Mouse (Mus musculus) megakaryocyte-erythroid progenitor cell, adult 5-6 weeks (primary cell): ENCODE results near the gene Mogs. TPM values are rescaled to one million over a fixed set of nuclear protein-coding genes. Genes with fewer than 3 reads are reported as not detected.

ENCODE experiments used
- ATAC-seq: replicated peaks from 2 replicates; pipeline ENCODE4 v1.8.0; 2016; ENCODE audit warnings: mild to moderate bottlenecking, inconsistent platforms; ENCODE audit not compliant: severe bottlenecking, poor library complexity, low FRiP score, low TSS enrichment
- total RNA-seq, 2 experiments: library from RNA; stranded (forward) in 1 of 2; stranded (reverse) in 1 of 2; fragments of 200-1000, 215-1000 nt in 1 of 2; fragments of >200 nt in 1 of 2; fragmentation: Nextera tagmentation in 1 of 2; gene quantifications; 2 replicates each; pipeline ENCODE4 v1.2.3; 2014 to 2017

The Mogs gene
- total RNA-seq, 2 experiments from 2014 or later: 97.3 to 127 TPM

DNA sequence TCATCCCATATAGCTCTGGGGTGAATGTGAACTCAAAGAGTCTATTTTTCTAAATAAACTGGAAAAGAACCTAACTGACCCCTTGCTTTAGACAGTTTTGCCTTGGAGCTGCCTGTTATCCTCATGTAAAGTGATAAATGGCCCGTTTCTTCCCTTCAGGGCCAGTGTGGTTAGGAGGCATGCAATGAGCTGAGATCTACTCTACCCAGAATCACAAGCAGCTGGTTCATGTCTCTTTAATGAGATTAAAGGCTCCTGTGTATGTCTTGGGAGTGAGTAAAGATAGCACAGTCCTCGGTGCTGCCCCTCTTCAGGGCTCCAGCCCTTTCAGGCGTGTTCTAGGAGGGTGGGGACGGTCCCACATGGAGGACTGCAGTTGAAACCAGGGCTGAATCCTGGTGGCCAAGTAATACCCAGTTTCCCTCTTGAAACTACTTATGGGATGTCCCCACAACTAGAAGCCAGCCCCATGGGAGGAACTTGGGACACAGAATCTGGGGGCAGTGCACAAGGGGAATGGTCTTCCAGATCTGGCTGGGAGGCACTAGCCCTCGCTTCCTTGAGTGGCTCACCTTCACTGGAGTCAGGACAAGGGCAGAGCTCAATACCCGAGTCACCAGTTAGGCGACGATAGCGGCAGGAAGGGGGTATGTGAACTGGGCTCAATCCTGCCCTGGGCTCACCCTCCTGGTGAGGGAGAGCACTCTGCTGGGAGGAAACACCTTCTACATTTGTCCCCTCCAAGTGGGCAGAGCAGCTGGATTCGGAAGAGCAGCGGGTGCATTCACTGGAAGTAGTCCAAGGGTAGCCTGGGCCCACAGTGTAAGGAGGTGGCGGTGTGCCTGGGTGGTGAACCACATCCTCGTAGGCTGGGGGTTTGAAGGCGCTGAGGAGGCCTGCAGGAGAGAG, 3.8 kb downstream of the Mogs start:
- no peak for ATAC-seq

DNA sequence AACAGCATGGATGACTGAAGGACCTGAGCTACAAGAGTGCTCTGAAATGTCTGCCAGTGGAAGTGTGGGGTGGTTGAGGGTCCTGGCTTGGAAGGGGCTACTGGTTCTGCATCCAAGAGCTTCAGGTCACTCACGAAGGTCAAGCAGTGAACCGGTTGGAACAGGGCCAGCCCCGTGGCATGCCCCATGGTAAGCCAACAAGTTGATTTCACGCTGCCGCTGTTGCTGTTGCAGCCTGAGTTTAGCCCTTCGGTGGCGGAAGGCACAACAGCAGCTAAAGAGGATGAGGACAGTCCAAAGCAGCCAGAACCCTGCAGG, 4.4 kb downstream of the Mogs start:
- ATAC-seq: no peak

DNA sequence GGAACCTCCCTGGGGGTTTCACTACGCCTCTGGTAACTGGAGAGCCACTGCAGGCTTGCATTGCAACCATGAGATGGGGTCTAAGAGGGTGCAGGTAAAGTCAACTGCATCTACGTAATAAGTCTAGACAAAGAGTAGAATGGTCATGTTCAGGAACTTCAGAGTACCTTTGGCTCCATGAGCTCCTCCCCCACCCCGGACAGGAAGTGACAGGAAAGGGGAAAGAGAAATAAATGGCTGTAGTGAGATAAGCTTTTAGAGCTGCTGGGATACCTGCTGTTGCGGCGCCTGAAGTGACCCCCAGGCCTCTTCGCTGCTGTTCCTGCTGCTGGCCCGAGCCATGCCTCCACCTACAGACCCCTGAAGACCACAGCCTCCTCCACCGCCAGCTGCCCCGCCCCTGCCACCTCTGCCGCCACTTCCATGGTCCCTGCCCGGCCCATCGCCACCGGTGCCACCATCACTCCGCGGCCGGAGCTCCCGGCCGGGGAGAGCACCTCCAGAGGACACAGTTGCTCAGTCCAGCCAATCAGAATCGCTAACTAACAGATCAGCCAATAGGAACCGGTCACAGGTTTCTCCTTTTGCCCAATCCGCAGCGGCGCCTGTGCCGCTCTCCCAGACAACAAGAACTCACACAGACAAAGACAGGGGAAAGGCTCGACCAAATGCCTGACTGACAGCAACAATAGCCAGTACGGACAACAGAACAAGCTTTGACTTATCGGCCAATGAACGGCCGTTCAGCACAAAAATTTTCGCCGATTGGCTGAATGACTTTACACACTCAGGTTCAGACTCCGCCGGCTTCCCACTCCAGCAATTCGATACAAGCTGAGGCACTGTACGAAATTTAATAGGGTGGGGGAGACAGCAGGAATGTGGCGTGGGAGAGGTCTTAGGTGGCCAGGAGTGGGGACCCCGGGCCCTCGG, 5.9 kb downstream of the Mogs start, which contains the start of gene Wbp1:
Gene Wbp1 (minus strand): TSS at position 630 of the 933 bp plus-strand sequence.
- peak; percentile 88 for ATAC-seq

DNA sequence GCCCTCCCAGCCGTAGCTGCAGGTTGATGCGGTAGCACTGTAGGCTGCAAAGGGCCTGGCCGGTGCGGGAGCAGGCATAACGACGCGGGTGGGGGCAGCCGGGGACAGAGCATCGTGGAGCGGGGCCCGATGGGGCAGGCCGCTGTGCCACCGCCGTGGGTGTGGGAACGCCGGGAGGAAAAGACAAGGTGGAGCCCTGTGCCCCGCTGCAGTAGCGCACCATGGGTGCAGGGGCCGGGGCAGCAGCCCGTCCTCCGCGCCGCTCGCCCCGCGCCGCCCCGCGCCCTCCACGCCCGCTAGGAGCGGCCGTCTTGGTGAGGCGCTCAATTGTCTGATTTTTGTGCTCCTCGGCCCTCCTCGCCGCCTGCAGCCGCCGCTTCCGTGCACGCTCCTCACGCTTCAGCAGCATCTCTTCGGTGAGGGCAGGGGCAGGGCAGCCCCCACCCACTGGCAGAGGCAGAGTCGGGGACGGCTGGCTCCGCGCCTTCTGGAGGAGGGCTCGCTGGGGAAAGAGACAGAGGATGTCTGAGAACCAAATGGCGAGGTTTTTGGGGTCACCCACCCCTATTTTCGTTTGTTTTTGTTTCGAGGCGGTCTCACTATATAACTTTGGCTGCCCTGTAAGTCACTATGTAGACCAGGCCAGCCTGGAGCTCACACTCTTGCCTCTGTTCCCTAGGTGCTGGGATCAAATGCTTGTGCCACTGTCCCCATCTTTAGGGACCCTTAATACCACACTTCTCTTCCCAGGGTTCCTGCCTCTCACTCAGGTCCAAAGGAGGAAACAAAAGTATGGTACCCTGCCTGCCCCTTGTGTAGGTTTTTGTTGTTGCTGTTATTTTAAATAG, 6.8 kb downstream of the Mogs start:
- peak; percentile 10 for ATAC-seq

DNA sequence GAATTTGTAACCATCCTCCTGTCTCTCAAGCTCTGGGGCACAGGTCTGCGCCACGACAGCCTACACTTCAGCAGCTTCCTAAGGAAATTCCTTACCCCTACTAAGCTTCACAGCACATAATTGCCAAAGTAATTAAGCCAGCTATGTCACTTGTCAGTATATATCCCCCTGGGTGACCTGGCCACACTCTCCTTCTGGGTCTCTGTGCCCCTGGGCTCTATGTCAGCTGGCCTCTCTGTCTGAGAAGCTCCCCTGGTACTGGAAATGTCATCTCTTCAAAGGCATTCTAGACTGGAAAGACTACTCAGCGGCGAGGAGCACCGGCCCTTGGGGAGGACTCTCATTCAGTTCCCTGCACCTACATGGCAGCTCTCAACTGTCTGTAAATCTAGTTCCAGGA, 7.7 kb downstream of the Mogs start:
- ATAC-seq: no peak

DNA sequence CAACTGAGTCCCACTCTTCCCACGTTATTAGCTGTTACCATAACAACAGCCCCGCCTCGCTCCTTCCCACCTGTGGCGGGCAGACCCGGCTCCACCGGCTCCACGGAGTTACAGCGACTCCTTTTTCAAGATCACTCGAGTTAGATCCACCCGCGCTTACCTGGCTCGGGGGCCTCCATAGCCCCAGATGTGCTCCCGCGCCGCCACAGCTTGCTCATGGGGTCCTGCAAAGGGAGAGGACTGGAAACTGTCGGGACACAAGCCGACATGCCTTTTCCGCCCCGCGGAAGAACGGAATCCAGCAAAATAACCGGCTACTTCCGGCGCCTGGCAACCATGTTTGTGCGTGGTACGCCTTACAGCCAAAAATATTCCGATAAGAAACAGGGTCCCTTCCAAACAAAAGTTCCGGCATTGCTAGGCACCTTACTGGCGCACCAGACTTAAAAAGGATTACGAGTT, 9.6 kb downstream of the Mogs start:
- ATAC-seq: peak; percentile 14

DNA sequence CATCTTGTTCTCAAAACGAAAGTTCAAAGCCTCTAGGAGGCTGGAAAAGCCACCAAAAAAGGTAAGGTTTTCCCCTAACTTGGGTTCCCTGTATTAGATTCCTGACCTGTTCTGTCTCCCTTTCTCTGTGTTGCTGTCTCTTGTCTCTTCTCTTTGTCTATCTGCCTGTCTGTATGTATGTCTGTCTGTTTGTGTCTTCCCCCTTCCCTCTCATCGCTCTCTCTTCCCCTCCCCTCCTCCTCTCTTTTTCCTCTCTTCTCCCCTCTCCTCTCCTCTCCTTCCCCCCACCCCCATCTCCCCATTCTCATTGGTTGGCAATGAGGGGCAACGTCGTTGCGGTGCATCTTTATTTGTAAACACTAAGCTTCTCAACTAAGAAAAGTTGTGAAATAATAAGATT, 10.0 kb downstream of the Mogs start, which contains the start of gene Ino80b:
Gene Ino80b (minus strand): TSS at position 101 of the 400 bp plus-strand sequence.
- ATAC-seq: no peak

DNA sequence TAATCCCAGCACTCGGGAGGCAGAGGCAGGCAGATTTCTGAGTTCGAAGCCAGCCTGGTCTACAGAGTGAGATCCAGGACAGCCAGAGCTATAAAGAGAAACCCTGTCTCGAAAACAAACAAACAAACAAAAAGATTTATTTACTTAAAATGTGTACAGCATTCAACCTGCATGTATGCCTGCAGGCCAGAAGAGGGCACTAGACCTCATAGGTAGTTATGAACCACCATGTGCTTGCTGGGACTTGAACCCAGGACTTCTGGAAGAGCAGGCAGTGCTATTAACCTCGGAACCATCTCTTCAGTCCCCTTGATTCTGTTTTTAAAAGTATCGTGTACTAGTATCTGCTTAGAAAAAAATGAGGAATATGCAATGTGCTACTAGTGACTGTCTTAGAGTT, 12.1 kb downstream of the Mogs start:
- no peak for ATAC-seq

DNA sequence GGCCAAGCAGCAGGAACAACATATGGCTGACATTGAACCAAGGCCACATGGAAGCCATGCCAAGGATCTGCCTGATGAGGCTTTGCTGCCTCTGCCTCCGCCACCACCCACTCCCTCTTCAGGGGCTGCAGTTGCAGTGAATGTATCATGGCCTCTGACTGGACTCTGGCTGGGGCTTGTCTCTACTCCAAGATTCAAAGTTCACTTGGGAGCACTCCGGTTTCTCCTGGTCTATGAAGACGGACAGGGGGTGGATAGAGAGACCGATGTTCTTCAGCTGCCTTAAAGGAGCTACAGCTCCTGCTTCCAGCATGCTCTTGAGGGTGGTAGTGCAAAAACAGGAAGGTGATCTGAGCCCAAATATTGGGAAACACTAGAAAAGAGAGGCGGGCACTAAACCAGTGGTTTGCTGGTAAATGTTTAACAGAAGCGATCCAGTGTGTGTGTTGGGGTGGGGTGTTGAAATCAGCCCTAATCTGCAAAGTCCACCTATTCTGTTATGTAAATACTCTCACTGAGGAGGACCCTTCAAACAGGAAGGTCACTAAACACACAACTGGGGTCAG, 16.3 kb downstream of the Mogs start:
- ATAC-seq: no peak

DNA sequence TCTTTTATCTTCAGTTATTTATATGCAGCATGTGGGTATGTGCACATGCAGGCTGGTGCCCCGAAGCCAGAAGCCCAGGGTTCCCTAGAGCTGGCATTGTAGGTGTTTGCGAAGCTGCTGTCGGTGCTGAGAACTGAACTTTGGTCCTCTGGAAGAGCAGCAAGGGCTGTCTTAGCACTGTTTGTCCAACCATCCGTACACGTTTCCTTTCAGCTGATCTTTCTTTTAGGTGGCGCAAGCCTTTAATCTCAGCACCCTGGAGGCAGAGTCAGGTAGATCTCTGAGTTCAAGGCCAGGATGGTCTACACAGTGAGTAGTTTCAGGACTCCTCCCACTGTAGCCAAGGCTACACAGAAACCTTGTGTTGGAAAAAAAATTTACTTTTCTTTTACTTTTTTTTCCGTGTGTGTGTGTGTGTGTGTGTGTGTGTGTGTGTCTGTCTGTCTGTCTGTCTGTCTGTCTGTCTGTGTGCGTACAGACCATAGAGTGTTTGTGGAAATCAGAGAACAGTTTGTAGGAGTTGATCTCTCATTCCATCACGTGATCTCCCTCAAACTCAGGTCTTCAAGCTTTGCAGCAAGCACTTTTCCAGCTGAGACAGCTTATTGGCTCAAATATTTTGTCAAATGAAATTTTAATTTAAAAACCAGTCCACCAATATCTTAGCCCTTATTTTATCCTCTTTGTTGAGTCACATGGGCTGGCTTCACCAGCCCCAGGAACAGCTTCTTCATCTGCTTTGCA, 17.1 kb downstream of the Mogs start:
- ATAC-seq: no peak

DNA sequence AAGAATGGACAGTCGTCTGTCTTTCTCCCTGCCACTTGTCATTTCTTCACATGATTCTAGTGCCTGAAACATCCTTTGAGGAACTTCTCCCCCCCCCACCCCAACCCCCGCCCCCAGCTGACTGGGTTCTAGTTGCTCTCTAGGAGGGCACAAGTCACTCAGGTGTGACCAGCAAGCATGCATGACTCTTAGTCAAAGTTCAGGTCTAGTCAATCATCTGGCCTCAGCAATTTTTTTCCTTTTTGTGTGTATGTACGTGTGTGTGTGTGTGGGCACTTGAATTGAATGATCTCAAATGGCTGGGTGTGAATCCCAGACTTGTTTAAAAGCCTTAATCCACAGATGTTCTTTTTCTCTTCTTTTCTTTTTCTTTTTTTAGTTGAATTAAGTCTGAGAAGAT, 18.9 kb downstream of the Mogs start:
- ATAC-seq: no peak

DNA sequence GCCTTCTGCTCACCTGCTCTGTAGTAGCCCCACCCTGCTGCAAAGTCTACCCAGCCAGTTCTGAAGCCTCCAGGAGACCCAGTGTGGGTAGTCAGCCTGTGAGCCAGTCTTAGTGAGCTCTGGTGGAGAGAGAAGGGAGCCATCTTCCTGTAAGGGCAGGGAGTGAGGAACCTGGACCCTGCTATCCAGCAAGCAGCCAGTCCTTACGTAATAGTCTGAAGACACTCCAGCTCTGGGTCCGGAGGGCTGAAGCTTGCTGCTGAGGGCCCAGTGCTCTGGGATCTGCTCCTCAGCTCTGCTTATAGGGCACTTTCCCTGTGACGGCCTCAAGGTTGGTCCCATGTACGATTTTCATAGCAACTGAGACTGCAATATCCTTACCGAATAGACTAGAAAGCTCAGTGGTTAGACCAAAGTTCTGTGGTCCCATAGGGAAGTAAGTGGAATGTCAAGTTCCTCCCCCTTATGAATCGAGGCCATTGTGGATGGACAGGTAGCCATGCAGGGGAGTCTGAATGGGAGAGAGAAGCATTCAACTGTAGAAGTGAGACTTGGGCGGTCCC, 19.7 kb downstream of the Mogs start, which contains the start of gene Rtkn:
Gene Rtkn (plus strand): TSS at position 513 of the 563 bp plus-strand sequence.
- no peak for ATAC-seq

DNA sequence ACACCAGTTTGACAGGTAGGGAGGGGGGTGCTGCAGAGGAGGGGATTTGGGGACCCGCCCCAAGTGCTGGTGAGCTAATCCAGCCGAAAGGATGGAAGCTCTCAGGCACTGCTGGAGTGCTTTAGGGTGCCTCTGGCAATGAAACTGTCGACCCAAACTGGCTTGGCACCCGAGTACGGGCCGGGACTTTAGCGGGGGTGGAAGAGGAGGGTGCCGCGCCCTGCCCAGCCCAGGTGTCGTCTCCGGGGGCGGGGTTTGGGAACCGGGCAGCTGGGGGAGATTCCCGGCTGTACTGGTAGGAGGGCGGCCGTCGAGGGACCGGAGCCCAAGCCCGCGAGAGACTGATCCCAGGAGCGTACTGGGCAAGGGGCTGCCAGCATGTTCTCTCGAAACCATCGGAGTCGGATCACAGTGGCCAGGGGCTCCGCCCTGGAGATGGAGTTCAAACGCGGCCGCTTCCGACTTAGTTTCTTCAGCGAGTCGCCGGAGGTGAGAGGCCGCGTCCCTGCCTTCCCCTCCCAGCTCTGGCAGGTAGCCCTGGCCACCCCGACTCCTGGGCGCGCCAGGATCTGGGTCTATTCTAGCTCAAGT, 20.4 kb downstream of the Mogs start:
- no peak for ATAC-seq

DNA sequence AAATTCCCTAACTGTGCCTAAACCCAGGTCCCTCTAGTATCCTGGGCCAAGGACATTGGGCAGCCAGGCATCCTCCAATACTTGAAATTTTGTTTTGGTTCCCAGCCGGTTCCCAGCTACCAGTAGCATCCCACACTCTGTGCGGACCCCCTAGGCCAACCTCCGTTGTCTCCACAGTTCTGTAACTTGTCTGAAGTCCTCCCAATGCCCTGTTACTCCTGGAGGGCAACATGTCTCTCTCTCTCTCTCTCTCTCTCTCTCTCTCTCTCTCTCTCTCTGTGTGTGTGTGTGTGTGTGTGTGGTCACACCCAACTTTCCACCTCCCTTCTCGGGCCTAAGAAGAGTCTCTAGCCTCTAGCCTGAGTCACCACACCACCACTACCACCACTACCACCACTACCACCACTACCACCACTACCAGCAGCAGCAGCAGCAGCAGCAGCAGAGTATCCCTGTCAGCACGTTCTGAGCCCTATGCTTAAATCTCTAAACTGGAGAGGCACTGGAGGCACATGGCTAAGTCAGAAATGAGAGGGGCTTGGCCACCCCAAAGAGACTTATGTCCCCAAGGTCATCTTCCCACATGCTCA, 21.1 kb downstream of the Mogs start:
- ATAC-seq: no peak

DNA sequence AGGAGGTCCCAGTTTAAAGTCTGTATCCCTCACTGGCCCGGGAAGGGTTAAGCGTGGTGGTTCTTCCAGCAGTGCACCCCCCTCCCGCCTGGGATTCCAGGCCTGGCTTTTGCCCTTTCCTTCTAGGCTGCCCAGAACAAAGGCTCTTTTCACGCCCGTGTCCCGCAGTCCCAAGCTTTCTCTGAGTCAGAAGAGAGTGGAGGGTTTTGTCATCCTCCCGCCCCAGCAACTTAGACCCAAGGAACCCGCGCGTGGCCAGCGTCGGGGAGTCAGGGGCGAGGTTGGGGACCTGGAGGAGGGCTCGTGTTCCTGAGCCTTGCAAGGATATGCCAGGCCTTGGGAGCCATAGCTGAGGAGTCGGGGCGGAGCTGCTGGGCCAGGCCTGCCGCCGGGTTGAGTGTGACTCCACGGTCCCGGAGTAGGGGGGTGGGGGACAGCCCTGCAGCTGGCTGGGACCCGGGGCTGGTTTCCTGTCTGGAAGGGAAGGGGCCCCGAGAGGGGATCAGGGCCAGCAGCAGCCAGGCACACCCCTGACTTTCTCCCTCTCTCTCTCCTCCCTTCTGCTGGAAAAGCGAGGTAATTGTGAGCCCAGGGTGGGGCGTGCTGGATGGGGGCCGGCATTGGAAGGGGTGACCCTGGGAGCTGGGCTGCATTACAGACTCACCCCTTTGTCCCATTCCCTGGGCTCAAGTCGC, 21.7 kb downstream of the Mogs start:
- peak; percentile 41; the same call in 1 of the 2 replicates for ATAC-seq

DNA sequence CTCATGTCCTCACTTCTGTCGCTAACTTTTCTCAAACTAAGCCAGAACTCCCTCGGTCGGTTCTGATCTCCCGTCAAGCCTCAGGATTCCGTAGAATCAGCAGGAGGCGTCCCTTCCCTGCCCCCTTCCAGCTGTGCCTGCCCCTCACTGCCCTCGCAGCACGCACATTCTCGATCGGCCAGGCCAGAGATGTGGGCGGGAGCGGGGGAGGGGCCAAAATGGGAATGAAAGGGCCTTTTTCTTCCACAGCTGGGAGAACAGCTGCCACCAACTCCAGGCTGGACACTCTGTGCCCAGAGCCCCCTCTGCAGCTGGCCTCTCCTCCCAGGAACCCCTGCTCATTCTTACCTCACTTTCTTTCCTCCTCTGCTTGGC, 22.3 kb downstream of the Mogs start:
- ATAC-seq: no peak

DNA sequence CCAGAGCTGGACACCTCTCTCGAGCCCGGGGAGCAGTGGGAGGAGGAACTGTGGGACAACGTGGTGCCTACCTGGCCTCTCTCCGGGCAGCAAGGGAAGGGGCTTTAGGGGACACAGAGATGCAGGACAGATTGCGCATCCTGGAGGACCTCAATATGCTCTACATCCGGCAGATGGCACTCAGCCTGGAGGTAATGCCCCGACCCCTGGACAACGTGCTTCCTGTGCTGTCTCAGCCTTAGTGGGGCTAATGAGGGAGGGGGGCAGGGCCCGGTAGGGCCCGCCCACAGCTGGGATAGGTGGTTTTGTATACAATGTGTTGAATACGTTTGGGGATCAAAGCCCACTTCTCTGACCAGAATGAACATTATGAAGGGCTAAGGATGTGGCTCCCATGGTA, 22.8 kb downstream of the Mogs start:
- ATAC-seq: no peak
